Mouse (Mus musculus) kidney, embryonic 14.5 days (tissue): Measurements from ENCODE around the gene Abhd4. TPM values are rescaled to one million over a fixed set of nuclear protein-coding genes. Genes with fewer than 3 reads are reported as not detected.

Experiments used
- ATAC-seq: fragments of 200-750 bp; cut with Nextera tagmentation; 2 replicates; pipeline ENCODE4 v1.8.0; 2017; ENCODE audit warnings: moderate number of reproducible peaks, mild to moderate bottlenecking, moderate TSS enrichment, moderate library complexity; ENCODE audit not compliant: low FRiP score, low TSS enrichment
- H3K27ac ChIP-seq: fragments of 300-500 bp; sonication (generic); 2 replicates; pipeline ENCODE4 v1.5.1; 2014; ENCODE audit warnings: low read depth, mild to moderate bottlenecking, low read length, moderate library complexity, mixed read lengths
- H3K27me3 ChIP-seq: fragments of 300-500 bp; sonication (generic); 2 replicates; pipeline ENCODE4 v1.6.1; 2014; ENCODE audit warnings: mild to moderate bottlenecking, low read length; ENCODE audit not compliant: control insufficient read depth, insufficient read depth
- H3K36me3 ChIP-seq: fragments of 300-500 bp; sonication (generic); 2 replicates; pipeline ENCODE4 v1.6.1; 2014; ENCODE audit warnings: low read length, mixed read lengths; ENCODE audit not compliant: control insufficient read depth, insufficient read depth
- H3K4me1 ChIP-seq: fragments of 300-500 bp; sonication (generic); 2 replicates; pipeline ENCODE4 v1.6.1; 2014; ENCODE audit warnings: low read length, mixed read lengths; ENCODE audit not compliant: control insufficient read depth, insufficient read depth
- H3K4me2 ChIP-seq: fragments of 300-500 bp; sonication (generic); replicated peaks from 2 replicates; pipeline ENCODE4 v1.6.1; 2014; ENCODE audit warnings: low read depth, mild to moderate bottlenecking, low read length
- H3K4me3 ChIP-seq: fragments of 300-500 bp; sonication (generic); 2 replicates; pipeline ENCODE4 v1.5.1; 2014; ENCODE audit warnings: mild to moderate bottlenecking, low read length
- H3K9ac ChIP-seq: fragments of 300-500 bp; sonication (generic); 2 replicates; pipeline ENCODE4 v1.6.1; 2014; ENCODE audit warnings: low read depth, mild to moderate bottlenecking, low read length, moderate library complexity
- H3K9me3 ChIP-seq: fragments of 300-500 bp; sonication (generic); 2 replicates; pipeline ENCODE4 v1.6.1; 2016; ENCODE audit warnings: low read length; ENCODE audit not compliant: control insufficient read depth
- WGBS: fragments of 180-500 bp; shearing (Covaris S2); extraction: QIAGEN DNeasy Blood & Tissue Kit; methylation state at CpG from one replicate; pipeline ENCODE4 v1.1.7; 2014; 5-methylcytosine and 5-hydroxymethylcytosine counted together
- polyA plus RNA-seq: library from polyadenylated mRNA; unstranded; fragments of >200 nt; fragmentation: Nextera tagmentation; extraction: Ambion mirVana; gene quantifications from 2 replicates; pipeline ENCODE4 v1.2.1, GENCODE M21; 2014

Abhd4 gene
- polyA plus RNA-seq, 1 experiment from 2014 or later = 62.5 TPM

DNA sequence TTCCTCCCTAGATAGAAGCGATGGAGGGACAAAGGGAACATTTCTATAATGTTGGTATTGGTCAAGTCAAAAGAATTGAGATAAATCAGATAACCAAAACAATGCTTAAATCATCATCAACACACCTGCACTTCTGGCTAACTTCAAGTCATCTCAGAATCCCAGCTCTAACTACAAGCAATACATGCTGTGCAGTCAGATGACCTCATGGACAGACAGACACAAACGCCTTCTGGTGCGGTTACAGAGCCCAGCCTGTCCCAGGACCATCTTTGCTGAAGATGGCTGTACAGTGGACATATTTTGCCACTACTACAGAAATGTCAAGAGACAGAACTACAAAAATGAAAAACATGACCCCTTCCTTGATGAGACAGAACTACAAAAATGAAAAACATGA is 16.4 kb downstream of the Abhd4 start:
- H3K9ac ChIP-seq = no peak overlapping the region
- no peak overlapping the region for H3K4me2 ChIP-seq
- H3K27ac ChIP-seq = no peak overlapping the region
- H3K9me3 ChIP-seq = no peaks in the 10 kb centered on the region
- 82% methylated on average over 3 of the region's 3 CpGs for WGBS
- no peaks in the 10 kb centered on the region for H3K27me3 ChIP-seq
- no peak overlapping the region for H3K4me3 ChIP-seq
- H3K4me1 ChIP-seq = no peaks in the 10 kb centered on the region
- peaks cover 16% of the 10 kb centered on the region; the same call in 1 of the 2 replicates for H3K36me3 ChIP-seq
- no peak for ATAC-seq

- Histone ChIP-seq H3K27me3 (no peaks in the 10 kb centered on the region), H3K4me1 (no peaks in the 10 kb centered on the region), H3K4me3 (no peak overlapping the region), H3K4me2 (no peak overlapping the region), H3K36me3 (peaks cover 13% of the 10 kb centered on the region; the same call in 1 of the 2 replicates), H3K9ac (no peak overlapping the region), H3K9me3 (no peaks in the 10 kb centered on the region), H3K27ac (no peak overlapping the region)
- no peak for ATAC-seq
- WGBS = 77% methylated on average over 3 of the region's 3 CpGs
Observed at GRCm38 (mm10) chr14:54271976-54272606, 18.1 kb downstream of the Abhd4 start.

DNA sequence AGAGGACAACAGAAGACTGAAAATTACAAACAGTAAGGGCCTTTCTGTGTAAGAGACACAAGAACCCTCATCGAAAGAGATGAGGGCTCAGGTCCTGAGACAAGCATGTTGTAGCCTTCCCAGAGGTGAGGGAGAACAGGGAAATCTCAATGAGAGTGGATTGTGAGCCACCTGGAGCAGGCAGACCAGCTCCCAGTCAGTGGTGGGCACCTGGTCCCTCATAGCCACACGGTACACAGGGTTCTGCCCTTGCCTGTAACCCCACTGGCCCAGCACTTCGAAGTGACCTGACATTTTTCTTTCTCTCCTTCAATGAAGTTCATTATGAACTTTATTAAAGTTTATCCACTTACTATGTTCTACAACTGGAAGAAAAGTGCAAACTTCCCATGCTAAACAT is 18.7 kb downstream of the Abhd4 start:
- no peaks in the 10 kb centered on the region for H3K9me3 ChIP-seq
- ATAC-seq = no peak
- 90% methylated on average over 3 of the region's 3 CpGs for WGBS
- no peak overlapping the region for H3K4me2 ChIP-seq
- no peak overlapping the region for H3K4me3 ChIP-seq
- no peak overlapping the region for H3K27ac ChIP-seq
- H3K36me3 ChIP-seq = peaks cover 8% of the 10 kb centered on the region; the same call in 1 of the 2 replicates
- no peaks in the 10 kb centered on the region for H3K4me1 ChIP-seq
- H3K27me3 ChIP-seq = no peaks in the 10 kb centered on the region
- H3K9ac ChIP-seq = no peak overlapping the region

DNA sequence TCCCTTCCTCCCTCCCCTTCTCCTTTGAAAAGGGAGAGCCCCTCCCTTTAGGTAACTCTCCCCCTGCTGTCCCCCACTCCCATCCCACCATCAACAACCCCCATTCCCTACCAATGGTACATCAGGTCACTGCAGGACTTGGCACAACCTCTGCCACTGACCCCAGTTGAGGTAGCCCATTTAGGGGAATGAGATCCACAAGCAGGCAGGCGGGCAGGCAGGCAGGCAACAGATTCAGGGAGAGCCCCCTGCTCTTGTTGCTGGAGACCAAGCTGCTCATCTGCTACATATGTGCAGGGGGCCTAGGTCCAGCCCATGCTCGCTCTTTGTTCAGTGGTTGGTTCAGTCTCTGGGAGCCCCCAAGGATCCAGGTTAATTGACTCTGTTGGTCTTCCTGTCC is 22.5 kb downstream of the Abhd4 start:
- Histone ChIP-seq H3K9me3 (no peaks in the 10 kb centered on the region), H3K9ac (no peak overlapping the region), H3K27ac (no peak overlapping the region), H3K36me3 (no peaks in the 10 kb centered on the region), H3K4me3 (no peak overlapping the region), H3K4me1 (no peaks in the 10 kb centered on the region), H3K4me2 (no peak overlapping the region), H3K27me3 (no peaks in the 10 kb centered on the region)
- no peak for ATAC-seq
- WGBS = 89% methylated on average over 2 of the region's 2 CpGs

GRCm38 (mm10) chr14:54284839-54285238 is 30.9 kb downstream of the Abhd4 start, which contains the start of gene Olfr49:
Gene Olfr49, minus strand, starts transcription at chr14:54284939.
- Histone ChIP-seq H3K27me3 (no peaks in the 10 kb centered on the region), H3K9me3 (no peaks in the 10 kb centered on the region), H3K4me3 (no peak within 1 kb of the TSS), H3K4me2 (no peak within 1 kb of the TSS), H3K4me1 (no peaks in the 10 kb centered on the region), H3K9ac (no peak within 1 kb of the TSS), H3K27ac (no peak within 1 kb of the TSS), H3K36me3 (no peaks in the 10 kb centered on the region)
- 86% methylated on average over 1 of the region's 1 CpGs for WGBS
- ATAC-seq = no peak

DNA sequence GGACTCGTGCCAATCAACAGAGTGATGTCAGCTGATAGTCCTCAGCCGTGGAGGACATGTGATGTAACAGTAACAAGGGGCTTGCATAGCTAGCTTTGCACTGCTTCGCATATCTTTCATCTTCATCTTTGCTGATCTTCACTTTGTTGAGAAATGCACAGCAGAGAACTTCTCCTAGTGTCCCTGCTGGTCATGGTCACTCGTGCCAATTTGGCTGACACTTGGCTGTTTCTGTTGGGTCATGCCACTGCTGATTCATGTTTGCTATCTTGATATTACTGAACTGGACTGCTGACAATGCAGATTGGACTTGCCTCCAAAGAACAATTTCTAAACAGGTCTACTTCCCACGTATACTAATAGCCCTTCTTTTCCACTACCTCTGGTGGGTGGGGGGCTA is 46.1 kb downstream of the Abhd4 start:
- 85% methylated on average over 5 of the region's 5 CpGs for WGBS
- H3K27ac ChIP-seq = no peak overlapping the region
- no peaks in the 10 kb centered on the region for H3K9me3 ChIP-seq
- H3K4me3 ChIP-seq = no peak overlapping the region
- no peaks in the 10 kb centered on the region for H3K36me3 ChIP-seq
- H3K9ac ChIP-seq = no peak overlapping the region
- H3K4me2 ChIP-seq = no peak overlapping the region
- no peaks in the 10 kb centered on the region for H3K27me3 ChIP-seq
- ATAC-seq = no peak
- no peaks in the 10 kb centered on the region for H3K4me1 ChIP-seq

DNA sequence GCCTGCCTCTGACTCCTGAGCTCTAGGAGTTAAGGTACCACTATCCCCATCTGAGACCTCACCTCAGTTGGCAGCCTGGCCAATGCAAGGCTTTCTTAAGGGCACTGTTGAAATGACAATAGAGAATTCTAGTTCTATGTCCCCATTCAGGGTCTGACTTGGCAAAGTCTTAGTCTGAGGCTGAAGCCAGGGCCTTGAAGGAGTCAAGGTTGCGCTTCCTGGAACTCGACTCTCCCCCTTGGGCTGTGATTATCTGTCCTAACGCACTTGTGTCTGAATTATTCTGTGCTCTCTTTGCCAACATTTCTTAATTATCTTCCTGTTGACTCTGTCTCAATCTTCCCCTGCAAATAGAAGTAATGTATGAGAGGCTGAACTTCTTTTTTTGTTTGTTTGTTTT is 46.7 kb downstream of the Abhd4 start:
- no peaks in the 10 kb centered on the region for H3K27me3 ChIP-seq
- no peak overlapping the region for H3K27ac ChIP-seq
- no peak overlapping the region for H3K4me3 ChIP-seq
- no peak overlapping the region for H3K9ac ChIP-seq
- no peaks in the 10 kb centered on the region for H3K36me3 ChIP-seq
- H3K4me1 ChIP-seq = no peaks in the 10 kb centered on the region
- ATAC-seq = no peak
- no peak overlapping the region for H3K4me2 ChIP-seq
- H3K9me3 ChIP-seq = no peaks in the 10 kb centered on the region
- WGBS = 98% methylated on average over 3 of the region's 3 CpGs

- H3K9me3 ChIP-seq = no peaks in the 10 kb centered on the region
- peak; percentile 66; the same call in 1 of the 2 replicates for ATAC-seq
- WGBS = 16% methylated on average over 3 of the region's 3 CpGs
- H3K4me2 ChIP-seq = no peak overlapping the region
- no peak overlapping the region for H3K27ac ChIP-seq
- no peak overlapping the region for H3K4me3 ChIP-seq
- H3K36me3 ChIP-seq = no peaks in the 10 kb centered on the region
- peaks cover 4% of the 10 kb centered on the region; the same call in 1 of the 2 replicates for H3K4me1 ChIP-seq
- H3K9ac ChIP-seq = no peak overlapping the region
- no peaks in the 10 kb centered on the region for H3K27me3 ChIP-seq
Observed at GRCm38 (mm10) chr14:54311763-54312162, 57.8 kb downstream of the Abhd4 start.
